Mouse (Mus musculus) liver, embryonic 16.5 days (tissue): ENCODE measurements at regions not wholly inside any gene's neighbourhood (a gene's known extent, or its start where the extent isn't known, plus 50 kb on each side); places are given as distances from the start of the nearest gene placed in this dataset.
A peak's percentile ranks its signal among the peaks of the same experiment; 100 is the strongest.
"Not testable (repeated sequence)": the region's sequence is repeated elsewhere in the genome, so short reads cannot be mapped to it uniquely, and the experiment has no call there.

Source experiments
- ATAC-seq: fragments of 200-750 bp; cut with Nextera tagmentation; 2 replicates; pipeline ENCODE4 v1.8.0; 2017; ENCODE audit warnings: low read depth, mild to moderate bottlenecking, moderate number of reproducible peaks, moderate library complexity
- H3K27ac ChIP-seq: fragments of 300-500 bp; sonication (generic); 2 replicates; pipeline ENCODE4 v1.5.1; 2014; ENCODE audit warnings: mild to moderate bottlenecking, low read length
- H3K27me3 ChIP-seq: fragments of 300-500 bp; sonication (generic); 2 replicates; pipeline ENCODE4 v1.6.1; 2014; ENCODE audit warnings: low read depth, low read length, mixed read lengths; ENCODE audit not compliant: control insufficient read depth, insufficient read depth
- H3K36me3 ChIP-seq: fragments of 300-500 bp; sonication (generic); 2 replicates; pipeline ENCODE4 v1.6.1; 2014; ENCODE audit warnings: mild to moderate bottlenecking; ENCODE audit not compliant: control insufficient read depth, insufficient read depth
- H3K4me1 ChIP-seq: fragments of 300-500 bp; sonication (generic); 2 replicates; pipeline ENCODE4 v1.6.1; 2014; ENCODE audit warnings: low read depth, low read length, mixed read lengths; ENCODE audit not compliant: control insufficient read depth
- H3K4me2 ChIP-seq: fragments of 300-500 bp; sonication (generic); 2 replicates; pipeline ENCODE4 v1.6.1; 2014; ENCODE audit warnings: low read depth, low read length, mixed read lengths
- H3K4me3 ChIP-seq: fragments of 300-500 bp; sonication (generic); 2 replicates; pipeline ENCODE4 v1.5.1; 2014; ENCODE audit warnings: low read depth, mild to moderate bottlenecking, low read length
- H3K9ac ChIP-seq: fragments of 300-500 bp; sonication (generic); 2 replicates; pipeline ENCODE4 v1.6.1; 2014; ENCODE audit warnings: low read depth, low read length
- H3K9me3 ChIP-seq: fragments of 300-500 bp; sonication (generic); replicated peaks from 2 replicates; pipeline ENCODE4 v1.6.1; 2016; ENCODE audit warnings: low read length; ENCODE audit not compliant: control insufficient read depth
- WGBS: fragments of 180-500 bp; shearing (Covaris S2); extraction: QIAGEN DNeasy Blood & Tissue Kit; methylation state at CpG from one replicate; pipeline ENCODE4 v1.1.7; 2014; ENCODE audit not compliant: insufficient replicate concordance; 5-methylcytosine and 5-hydroxymethylcytosine counted together

GRCm38 (mm10) chr1:194424201-194424600, 193.8 kb upstream of the Plxna2 start:
- H3K27ac ChIP-seq = no peak overlapping the region
- 62% methylated on average over 2 of the region's 2 CpGs for WGBS
- no peak overlapping the region for H3K4me2 ChIP-seq
- no peak overlapping the region for H3K9ac ChIP-seq
- no peaks in the 10 kb centered on the region for H3K9me3 ChIP-seq
- no peaks in the 10 kb centered on the region for H3K4me1 ChIP-seq
- H3K27me3 ChIP-seq = no peaks in the 10 kb centered on the region
- ATAC-seq = no peak
- H3K4me3 ChIP-seq = no peak overlapping the region
- H3K36me3 ChIP-seq = no peaks in the 10 kb centered on the region

GRCm38 (mm10) chr1:194412193-194412592, 205.8 kb upstream of the Plxna2 start:
- 53% methylated on average over 5 of the region's 5 CpGs for WGBS
- ATAC-seq = no peak

GRCm38 (mm10) chr1:194411788-194412187, 206.2 kb upstream of the Plxna2 start:
- Histone ChIP-seq H3K4me2 (no peak overlapping the region), H3K27me3 (no peaks in the 10 kb centered on the region), H3K4me3 (no peak overlapping the region), H3K9me3 (no peaks in the 10 kb centered on the region), H3K4me1 (no peaks in the 10 kb centered on the region), H3K36me3 (no peaks in the 10 kb centered on the region), H3K27ac (no peak overlapping the region), H3K9ac (no peak overlapping the region)
- ATAC-seq = no peak
- WGBS = 52% methylated on average over 2 of the region's 2 CpGs

More at GRCm38 (mm10) chr1:194412193-194412592, 205.8 kb upstream of the Plxna2 start:
- Histone ChIP-seq H3K4me1 (no peaks in the 10 kb centered on the region), H3K4me3 (no peak overlapping the region), H3K27me3 (no peaks in the 10 kb centered on the region), H3K9me3 (no peaks in the 10 kb centered on the region), H3K36me3 (no peaks in the 10 kb centered on the region), H3K27ac (no peak overlapping the region), H3K4me2 (no peak overlapping the region), H3K9ac (no peak overlapping the region)

GRCm38 (mm10) chr1:194399281-194399680, 218.7 kb upstream of the Plxna2 start:
- Histone ChIP-seq H3K4me3 (no peak overlapping the region), H3K9me3 (no peaks in the 10 kb centered on the region), H3K4me1 (no peaks in the 10 kb centered on the region), H3K36me3 (no peaks in the 10 kb centered on the region), H3K9ac (no peak overlapping the region), H3K27me3 (no peaks in the 10 kb centered on the region), H3K27ac (no peak overlapping the region), H3K4me2 (no peak overlapping the region)
- no peak for ATAC-seq

- Histone ChIP-seq H3K27me3 (no peaks in the 10 kb centered on the region), H3K36me3 (no peaks in the 10 kb centered on the region), H3K4me3 (no peak overlapping the region), H3K4me1 (no peaks in the 10 kb centered on the region), H3K9me3 (no peaks in the 10 kb centered on the region), H3K4me2 (no peak overlapping the region), H3K27ac (no peak overlapping the region), H3K9ac (no peak overlapping the region)
- ATAC-seq = no peak
- WGBS = 55% methylated on average over 4 of the region's 4 CpGs
These were observed 221.1 kb upstream of the Plxna2 start for GRCm38 (mm10) chr1:194396754-194397460.

- ATAC-seq = peak; percentile 32; the same call in 1 of the 2 replicates
- Histone ChIP-seq H3K27ac (no peak overlapping the region), H3K9me3 (no peaks in the 10 kb centered on the region), H3K27me3 (no peaks in the 10 kb centered on the region), H3K9ac (no peak overlapping the region), H3K4me2 (no peak overlapping the region), H3K4me1 (no peaks in the 10 kb centered on the region), H3K4me3 (no peak overlapping the region), H3K36me3 (no peaks in the 10 kb centered on the region)
- 34% methylated on average over 3 of the region's 3 CpGs for WGBS
These were observed 224.3 kb upstream of the Plxna2 start for GRCm38 (mm10) chr1:194393720-194394119.

GRCm38 (mm10) chr1:194390202-194390601, 227.8 kb upstream of the Plxna2 start:
- no peak overlapping the region for H3K27ac ChIP-seq

GRCm38 (mm10) chr1:194378135-194378534, 239.9 kb upstream of the Plxna2 start:
- Histone ChIP-seq H3K4me1 (no peaks in the 10 kb centered on the region), H3K36me3 (no peaks in the 10 kb centered on the region), H3K4me2 (no peak overlapping the region), H3K9me3 (no peaks in the 10 kb centered on the region), H3K27me3 (no peaks in the 10 kb centered on the region), H3K27ac (no peak overlapping the region), H3K4me3 (no peak overlapping the region), H3K9ac (no peak overlapping the region)
- no peak for ATAC-seq
- 34% methylated on average over 1 of the region's 1 CpGs for WGBS

More at GRCm38 (mm10) chr1:194390202-194390601, 227.8 kb upstream of the Plxna2 start:
- Histone ChIP-seq H3K9me3 (no peaks in the 10 kb centered on the region), H3K4me3 (no peak overlapping the region), H3K4me2 (no peak overlapping the region), H3K27me3 (no peaks in the 10 kb centered on the region), H3K9ac (no peak overlapping the region), H3K36me3 (no peaks in the 10 kb centered on the region), H3K4me1 (no peaks in the 10 kb centered on the region)
- no peak for ATAC-seq
- 56% methylated on average over 2 of the region's 2 CpGs for WGBS

GRCm38 (mm10) chr1:194373511-194373910, 244.5 kb upstream of the Plxna2 start:
- not testable (repeated sequence) for ATAC-seq, H3K27ac ChIP-seq, H3K9me3 ChIP-seq, H3K4me1 ChIP-seq, H3K27me3 ChIP-seq, H3K36me3 ChIP-seq, H3K9ac ChIP-seq, H3K4me2 ChIP-seq, H3K4me3 ChIP-seq
- whole genome bisulfite sequencing = 62% methylated on average over 4 of the region's 4 CpGs
